Mouse (Mus musculus) adrenal gland (tissue): ENCODE results near the gene Klhdc9.

Experiments
- intact Hi-C: fragments of 180-260 bp; cut with DNase I; formaldehyde crosslinking; loops from one replicate; pipeline ENCODE4 v1.15.1; 2025
- long read RNA-seq, 2 experiments: library from polyadenylated mRNA; unstranded; transcript quantifications; one replicate each; pipeline ENCODE4 v2.0.0; 2020; ENCODE audit warnings: borderline replicate concordance in 1 of 2; ENCODE audit not compliant: insufficient replicate concordance in 1 of 2

Gene Klhdc9
- long read RNA-seq, experiment 1, transcript Klhdc9-201 (4 exons, 1,558 nt), result major isoform, 5 of 5 reads
- long read RNA-seq, experiment 1, partial matches to known transcripts, result 0 of 5 reads
- long read RNA-seq, experiment 1, other reads (novel, unspliced or antisense), result 0 of 5 reads
- long read RNA-seq, experiment 2, transcript Klhdc9-201 (4 exons, 1,558 nt), result major isoform, 6 of 6 reads
- long read RNA-seq, experiment 2, partial matches to known transcripts, result 0 of 6 reads
- long read RNA-seq, experiment 2, other reads (novel, unspliced or antisense), result 0 of 6 reads

GRCm38 (mm10) chr1:171360656-171361055 is at the start of gene Klhdc9:
Gene Klhdc9, minus strand, starts transcription at chr1:171360798.
- intact Hi-C loops, result loop anchor here (2.0 to 5.0 kb wide), 2 partner anchors 118 to 207 kb away; no protein-coding TSS in a partner anchor

DNA sequence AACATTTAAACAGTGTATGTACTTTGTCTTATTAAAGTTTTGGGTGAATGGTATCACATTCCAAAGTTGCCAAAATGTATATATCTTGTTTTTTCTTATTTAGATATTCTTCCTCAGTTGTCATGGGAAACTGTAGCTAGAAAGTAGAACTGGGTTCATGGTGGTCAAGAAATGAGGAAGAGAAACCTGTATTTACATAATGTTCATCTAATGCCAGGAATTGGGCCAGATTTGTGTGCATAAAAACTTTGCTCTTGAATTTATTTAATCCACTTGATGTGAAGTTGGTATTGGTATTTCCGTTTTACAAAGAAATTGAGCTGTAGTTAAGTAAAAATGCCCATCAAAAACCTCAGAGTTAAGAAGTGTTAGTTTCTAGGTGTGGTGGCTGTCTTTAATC is 49.6 kb upstream of the Klhdc9 start:
- intact Hi-C loops, result loop anchor here (5.0 kb wide), 1 partner anchor 67 kb away; no protein-coding TSS in a partner anchor

DNA sequence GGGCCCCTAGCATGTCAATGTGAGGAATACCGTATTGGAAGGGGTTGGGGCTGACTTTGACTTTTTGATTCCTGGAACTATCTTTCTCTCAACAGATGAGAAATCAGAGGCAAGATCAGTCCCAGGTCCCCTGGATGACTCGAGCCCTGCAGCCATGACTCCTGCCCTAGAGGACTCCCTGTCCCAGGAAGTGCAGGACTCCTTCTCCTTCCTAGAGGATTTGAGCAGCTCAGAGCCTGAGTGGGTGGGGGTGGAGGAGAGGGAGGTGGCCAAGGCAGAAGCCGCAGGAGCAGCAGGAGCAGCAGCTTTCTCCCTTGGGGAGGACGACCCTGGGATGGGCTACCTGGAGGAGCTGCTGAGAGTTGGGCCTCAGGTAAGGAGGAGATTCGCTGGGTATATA is 46.7 kb upstream of the Klhdc9 start:
- intact Hi-C loops, result loop anchor here (5.0 kb wide), 1 partner anchor 35 kb away; the partner anchor contains the start of gene Nectin4

GRCm38 (mm10) chr1:171402991-171403390 is 42.4 kb upstream of the Klhdc9 start:
- intact Hi-C loops, result no loop called here

- intact Hi-C loops, result no loop called here
These were observed 41.2 kb upstream of the Klhdc9 start for GRCm38 (mm10) chr1:171401821-171402220.

DNA sequence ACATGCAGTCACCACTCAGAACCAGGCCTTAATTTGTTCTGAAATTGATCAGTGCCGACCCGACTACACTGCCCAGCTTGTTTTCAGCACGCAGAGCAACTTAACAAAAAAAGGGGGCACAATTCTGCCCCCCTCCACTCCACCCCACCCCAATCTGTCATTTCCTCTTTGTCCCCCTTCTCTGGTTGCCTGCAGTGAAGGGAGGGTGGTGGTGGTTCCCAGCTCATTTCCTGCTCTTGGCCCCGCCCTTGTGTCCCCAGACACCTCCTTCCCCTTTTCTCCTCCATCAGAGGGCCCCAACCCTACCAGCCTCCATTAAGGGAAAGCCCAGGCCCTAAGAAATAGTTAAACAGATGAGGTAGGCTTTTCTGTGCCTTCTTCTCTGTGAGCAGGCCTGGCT is 29.5 kb upstream of the Klhdc9 start:
- intact Hi-C loops, result no loop called here

DNA sequence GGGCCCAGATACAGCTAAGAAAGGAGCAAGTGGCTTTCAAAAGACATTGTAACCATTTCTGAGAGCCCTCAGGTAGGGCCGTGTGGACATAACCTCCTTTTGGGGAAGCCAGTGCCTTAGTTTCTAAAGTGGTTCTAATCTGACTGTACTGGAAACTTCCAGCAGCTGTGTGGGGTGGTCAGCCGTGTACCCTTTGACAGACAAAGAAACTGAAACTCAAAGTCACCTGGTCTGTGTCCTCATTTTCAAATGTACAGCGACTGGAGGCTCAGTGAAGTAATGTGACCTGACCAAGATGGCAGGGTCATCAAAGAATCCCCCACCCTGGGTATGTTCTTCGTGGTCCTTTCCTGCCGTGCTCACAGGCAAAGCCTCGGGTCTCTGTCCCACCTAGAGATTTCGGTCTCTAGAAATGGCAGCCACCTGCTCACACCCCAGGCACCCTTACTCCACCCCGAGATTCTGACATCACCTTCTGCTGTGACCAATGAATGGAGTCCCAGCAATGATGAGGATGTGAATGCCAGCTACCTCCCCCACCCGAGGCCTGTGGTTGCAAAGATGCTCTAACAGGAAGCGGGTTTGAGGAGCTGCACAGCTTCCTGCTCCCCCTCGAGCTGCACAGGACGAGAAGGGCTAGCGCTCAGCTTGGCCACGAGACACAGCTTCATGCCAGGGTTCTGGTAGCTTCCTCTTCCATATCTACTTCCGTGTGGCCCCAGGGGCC is 27.9 kb upstream of the Klhdc9 start, which contains the start of gene Arhgap30:
Arhgap30 (plus strand) TSS at position 579 of the 727 bp plus-strand sequence.
- intact Hi-C loops, result no loop called here

- intact Hi-C loops, result no loop called here
These were observed 26.5 kb upstream of the Klhdc9 start for GRCm38 (mm10) chr1:171387099-171387498.

GRCm38 (mm10) chr1:171385171-171385570 is 24.6 kb upstream of the Klhdc9 start:
- intact Hi-C loops, result no loop called here

DNA sequence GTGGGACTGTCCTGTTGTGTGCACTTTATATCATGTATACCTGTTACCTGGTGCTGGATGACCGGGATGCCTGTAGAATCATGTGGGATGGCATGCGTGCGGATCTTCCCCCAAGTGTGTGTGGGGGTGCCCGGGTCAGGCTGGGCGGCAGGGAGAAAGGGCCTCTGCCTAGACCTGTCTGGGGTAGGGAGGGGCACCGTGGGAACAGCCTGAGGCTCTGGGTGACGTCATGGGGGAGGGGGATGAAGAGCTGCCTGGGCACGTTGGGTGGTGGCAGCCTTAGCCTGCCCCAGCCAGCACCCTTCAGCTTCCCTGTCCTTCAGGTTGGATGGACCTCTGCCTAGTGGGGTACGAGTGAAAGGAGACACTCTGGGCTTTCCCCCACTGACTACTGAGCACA is 23.8 kb upstream of the Klhdc9 start:
- intact Hi-C loops, result no loop called here

- intact Hi-C loops, result no loop called here
These were observed 21.6 kb upstream of the Klhdc9 start for GRCm38 (mm10) chr1:171382096-171382620.

GRCm38 (mm10) chr1:171379935-171380599 is 19.5 kb upstream of the Klhdc9 start:
- intact Hi-C loops, result no loop called here

DNA sequence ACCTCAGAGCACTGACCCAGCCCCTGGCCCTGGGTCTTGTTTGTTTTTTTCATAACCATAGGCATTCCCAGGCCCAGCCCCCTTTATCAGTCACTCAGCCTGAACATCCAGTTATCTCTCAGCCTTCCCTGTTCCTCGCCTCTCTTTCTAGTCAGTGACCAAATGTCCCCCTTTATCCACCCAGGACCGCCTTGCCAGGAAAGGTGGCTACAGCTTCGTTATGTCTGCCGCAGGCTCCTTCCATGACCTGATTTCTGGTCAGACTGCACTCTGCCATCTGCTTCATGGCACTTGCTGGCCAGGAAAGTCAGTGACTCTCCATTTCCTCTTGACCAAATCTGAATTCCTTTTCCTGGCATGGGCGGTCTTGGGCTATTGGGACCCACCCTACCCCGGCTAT is 17.7 kb upstream of the Klhdc9 start:
- intact Hi-C loops, result no loop called here

- intact Hi-C loops, result no loop called here
These were observed 15.1 kb upstream of the Klhdc9 start for GRCm38 (mm10) chr1:171375646-171376097.

DNA sequence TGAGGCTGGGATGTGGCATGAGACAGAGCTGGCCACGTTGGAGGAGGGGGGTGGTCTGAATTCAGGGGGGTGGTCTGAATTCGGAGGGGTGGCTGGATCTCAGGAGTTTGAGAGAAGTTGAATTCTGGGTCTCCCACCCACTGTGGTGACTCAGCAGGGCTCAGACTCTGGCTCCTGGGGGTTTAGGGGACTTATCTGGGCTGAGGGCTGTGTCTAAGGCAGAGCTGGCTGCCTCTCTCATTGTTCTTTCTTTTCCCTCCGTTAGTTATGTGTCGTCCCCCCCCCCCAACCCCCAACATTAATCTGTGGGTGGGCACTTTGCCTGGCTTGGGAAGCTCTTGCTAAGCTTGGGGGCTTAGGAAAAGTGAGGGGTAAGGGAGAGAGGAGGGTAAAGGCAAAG is 13.3 kb upstream of the Klhdc9 start:
- intact Hi-C loops, result loop anchor here (5.0 kb wide), 1 partner anchor 33 kb away; no protein-coding TSS in a partner anchor

DNA sequence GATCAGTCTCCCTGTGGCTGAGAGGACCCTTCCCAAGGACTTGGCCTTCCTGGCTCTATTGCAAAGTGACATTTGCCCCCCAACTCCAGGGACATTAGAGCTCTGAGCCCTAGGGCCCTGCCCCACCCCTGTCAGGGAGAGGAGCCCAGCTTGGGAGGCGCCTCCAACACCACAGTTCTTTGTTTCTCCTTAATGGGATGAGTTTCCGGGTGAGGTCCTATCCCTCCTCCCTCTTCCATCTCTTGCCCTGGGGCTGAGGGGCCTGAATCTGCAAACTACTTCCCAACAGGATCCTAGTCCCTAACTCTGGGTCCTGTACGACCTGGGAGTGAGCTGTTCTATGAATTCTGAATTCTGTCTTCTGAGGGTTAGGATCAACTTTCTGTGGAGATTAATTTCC is 12.3 kb upstream of the Klhdc9 start:
- intact Hi-C loops, result loop anchor here (5.0 kb wide), 1 partner anchor 34 kb away; no protein-coding TSS in a partner anchor

GRCm38 (mm10) chr1:171369845-171370556 is 9.4 kb upstream of the Klhdc9 start, which contains the start of gene Nectin4:
Gene Nectin4, plus strand, starts transcription at chr1:171370099.
- intact Hi-C loops, result loop anchor here (5.0 kb wide), 1 partner anchor 37 kb away; no protein-coding TSS in a partner anchor

DNA sequence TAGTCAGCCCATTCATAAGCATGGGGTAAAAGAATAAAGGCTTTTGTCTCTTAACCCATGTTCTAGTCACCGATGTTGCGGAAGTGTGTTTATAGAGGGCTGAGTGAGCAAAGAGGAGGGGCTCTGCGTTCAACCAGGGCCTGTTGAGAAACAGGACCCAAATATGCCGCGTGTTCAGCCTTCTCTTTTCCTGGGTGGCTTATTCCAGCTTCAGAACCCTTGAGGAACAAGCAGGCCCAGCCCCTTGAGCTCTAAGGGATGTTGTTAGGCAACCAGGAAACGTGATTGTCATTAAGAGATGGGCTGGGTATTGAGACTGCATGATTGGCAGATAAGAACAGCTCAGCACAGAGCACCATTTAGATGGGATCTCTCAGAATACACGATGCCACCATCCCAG is 5.3 kb upstream of the Klhdc9 start:
- intact Hi-C loops, result no loop called here

- intact Hi-C loops, result loop anchor here (2.0 to 5.0 kb wide), 2 partner anchors 117 to 206 kb away; no protein-coding TSS in a partner anchor
These were observed 807 bp upstream of the Klhdc9 start for GRCm38 (mm10) chr1:171361106-171362103.
